Mouse (Mus musculus): ENCODE results near the gene Mdk.

DNA sequence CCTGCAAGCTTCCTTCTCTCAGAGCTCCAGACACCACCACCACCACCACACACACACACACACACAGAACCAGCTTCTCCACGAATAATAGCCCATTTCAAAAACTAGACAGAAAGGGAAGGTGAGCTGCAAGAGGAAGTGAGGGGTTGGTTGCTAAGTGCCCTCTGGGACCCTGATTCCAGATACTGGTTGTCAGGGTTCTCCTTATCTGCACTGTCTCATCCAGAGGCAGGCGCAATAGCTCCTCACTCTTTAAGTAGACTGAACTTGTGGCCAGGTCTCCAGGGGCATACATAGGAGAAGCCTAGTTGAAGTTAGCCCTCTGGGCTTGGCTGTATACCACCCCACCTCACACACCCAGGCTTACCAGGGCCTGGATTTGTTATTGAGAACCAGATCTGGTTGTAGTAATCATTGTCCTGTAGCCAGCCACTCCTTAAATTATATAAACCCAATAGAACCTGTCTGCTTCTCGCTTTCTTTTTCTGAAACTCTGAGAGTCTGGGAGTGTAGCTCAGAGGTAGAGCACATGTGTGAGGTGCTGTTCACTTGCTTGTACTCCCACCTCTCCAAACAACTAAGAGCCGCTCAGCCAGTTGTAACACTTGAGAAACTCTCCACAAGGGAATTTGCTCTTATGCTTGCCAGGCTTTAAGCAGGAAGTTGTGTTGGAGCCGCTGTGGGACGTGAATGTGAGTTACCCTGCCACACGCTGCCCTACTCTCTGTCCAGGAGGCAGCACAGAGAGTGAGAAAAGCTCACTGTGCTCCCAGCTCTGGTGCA lies 18.6 kb downstream of the Mdk start:
- TF ChIP-seq CTCF (conservative IDR thresholded peaks at IDR 0.05; ENCODE audit: low read length) (no peak), NANOG (IDR thresholded peaks at IDR 0.05; ENCODE audit: borderline replicate concordance, low read length) (no peak)

All from E14TG2a.4 (cell line).